Mouse (Mus musculus) liver, embryonic 14.5 days (tissue): ENCODE data around the gene Ldha.

Experiments used
- CTCF ChIP-seq: IDR thresholded peaks from 2 replicates; pipeline ENCODE4 v1.5.1; 2016; ENCODE audit warnings: antibody characterized with exemption, low read depth, control low read depth
- EP300 ChIP-seq: IDR thresholded peaks from 2 replicates; pipeline ENCODE4 v1.6.1; 2016; ENCODE audit warnings: antibody characterized with exemption, low read depth

DNA sequence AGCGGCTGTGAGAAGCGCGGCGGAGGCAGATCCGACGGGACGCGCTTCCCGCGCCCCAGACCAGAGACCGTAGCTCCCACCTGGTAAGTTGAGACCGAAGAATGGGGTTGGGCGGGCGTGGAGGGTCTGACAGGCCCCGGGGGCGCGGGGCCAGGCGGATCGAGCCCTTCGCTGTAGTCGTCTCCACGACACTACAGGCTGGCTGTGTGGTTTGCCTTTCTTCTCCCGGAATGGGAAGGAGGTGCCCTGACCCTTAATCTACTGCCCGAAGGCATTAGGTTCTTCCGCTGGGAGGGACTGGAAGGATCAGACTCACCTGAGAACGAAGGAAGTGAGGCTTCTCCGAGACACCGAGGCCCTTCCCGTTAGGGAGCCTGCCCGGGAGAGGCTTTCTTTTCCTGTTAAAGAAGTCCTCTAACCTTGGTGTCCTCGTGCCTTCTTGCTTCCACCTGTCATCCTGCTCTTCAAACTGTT, 45.0 kb upstream of the Ldha start:
- TF ChIP-seq EP300 (no peak), CTCF (no peak)
